Mouse (Mus musculus) C2C12 (cell line): ENCODE results near the gene Zbtb17. TPM values are rescaled to one million over a fixed set of nuclear protein-coding genes. Genes with fewer than 3 reads are reported as not detected.

Experiments used
- H3K27me3 ChIP-seq: one replicate; pipeline ENCODE4 v1.6.1; 2011; ENCODE audit not compliant: control insufficient read depth, insufficient read depth, insufficient read length
- H3K36me3 ChIP-seq: one replicate; pipeline ENCODE4 v1.6.1; 2011; ENCODE audit not compliant: control insufficient read depth, insufficient read depth
- H3K4me3 ChIP-seq: one replicate; pipeline ENCODE4 v1.5.1; 2011; ENCODE audit warnings: mild to moderate bottlenecking, control low read depth; ENCODE audit not compliant: poor library complexity, insufficient read depth, severe bottlenecking
- H3K79me2 ChIP-seq: one replicate; pipeline ENCODE4 v1.6.1; 2011; ENCODE audit not compliant: control insufficient read depth, insufficient read depth
- H3K79me3 ChIP-seq: one replicate; pipeline ENCODE4 v1.6.1; 2011; ENCODE audit warnings: low read depth, control low read depth
- H3ac ChIP-seq: one replicate; pipeline ENCODE3; 2011; ENCODE audit warnings: low read depth; ENCODE audit not compliant: control insufficient read depth, insufficient read length
- CEBPB ChIP-seq: IDR thresholded peaks from one replicate; pipeline ENCODE4 v1.6.1; 2011; ENCODE audit warnings: low read depth, mild to moderate bottlenecking, control low read depth, moderate library complexity
- CTCF ChIP-seq: IDR thresholded peaks from one replicate; pipeline ENCODE4 v1.5.1; 2011; ENCODE audit not compliant: control insufficient read depth, insufficient read depth, insufficient read length
- FOSL1 ChIP-seq: IDR thresholded peaks from one replicate; pipeline ENCODE4 v1.8.0; 2011; ENCODE audit warnings: mild to moderate bottlenecking, low read length; ENCODE audit not compliant: poor library complexity, insufficient read depth, severe bottlenecking
- MAX ChIP-seq: IDR thresholded peaks from one replicate; pipeline ENCODE4 v1.6.1; 2011; ENCODE audit warnings: mild to moderate bottlenecking, control low read depth
- MYOD1 ChIP-seq: IDR thresholded peaks from one replicate; pipeline ENCODE4 v1.6.1; 2011; ENCODE audit warnings: low read depth; ENCODE audit not compliant: control insufficient read depth, insufficient read length
- MYOG ChIP-seq: IDR thresholded peaks from one replicate; pipeline ENCODE4 v1.6.1; 2011; ENCODE audit not compliant: control insufficient read depth, insufficient read length; ENCODE audit errors: extremely low read depth
- USF1 ChIP-seq: IDR thresholded peaks from one replicate; pipeline ENCODE4 v1.6.1; 2011; ENCODE audit warnings: low read depth, mild to moderate bottlenecking, control low read depth, moderate library complexity
- long read RNA-seq, 2 experiments: library from polyadenylated mRNA; unstranded; transcript quantifications; one replicate each; pipeline ENCODE4 v2.0.0; 2019 to 2020
- polyA plus RNA-seq: library from polyadenylated mRNA; unstranded; fragments of >200 nt; fragmentation: generic; extraction: Trizol; gene quantifications from one replicate; pipeline ENCODE4 v1.2.1, GENCODE M21; 2012; ENCODE audit warnings: missing spikeins

Zbtb17 gene
- 30.3 TPM for polyA plus RNA-seq
- long read RNA-seq, experiment 1, transcript Zbtb17-201 (16 exons, 2,722 nt): major isoform, 6 of 12 reads
- long read RNA-seq, experiment 1, partial matches to known transcripts: 2 of 12 reads
- long read RNA-seq, experiment 1, other reads (novel, unspliced or antisense): 4 of 12 reads
- long read RNA-seq, experiment 2, transcript Zbtb17-201 (16 exons, 2,722 nt): major isoform, 55 of 89 reads
- long read RNA-seq, experiment 2, partial matches to known transcripts: 8 of 89 reads
- long read RNA-seq, experiment 2, other reads (novel, unspliced or antisense): 24 of 89 reads

- peak within 1 kb of the TSS; percentile 90 for H3ac ChIP-seq
- H3K27me3 ChIP-seq: no peaks in the 10 kb centered on the region
- H3K79me2 ChIP-seq: peaks cover 50% of the 10 kb centered on the region
- peak within 1 kb of the TSS; percentile 80 for H3K4me3 ChIP-seq
- peaks cover 23% of the 10 kb centered on the region for H3K79me3 ChIP-seq
- H3K36me3 ChIP-seq: peaks cover 34% of the 10 kb centered on the region
- TF ChIP-seq USF1: no peak
- TF ChIP-seq CTCF: no peak
- TF ChIP-seq MYOD1: no peak
- TF ChIP-seq MAX: no peak
- no peak for TF ChIP-seq CEBPB
- TF ChIP-seq MYOG: no peak
- TF ChIP-seq FOSL1: no peak
Measured at GRCm38 (mm10) chr4:141444451-141445327, at the start of gene Zbtb17. Gene Zbtb17 (plus strand): TSS chr4:141444654.

- no peak for TF ChIP-seq MAX
- TF ChIP-seq USF1: no peak
- TF ChIP-seq MYOD1: no peak
- no peak for TF ChIP-seq CEBPB
- no peak for TF ChIP-seq FOSL1
- no peak for TF ChIP-seq MYOG
- no peak for TF ChIP-seq CTCF
- Histone ChIP-seq H3ac (no peak overlapping the region), H3K27me3 (peaks cover 18% of the 10 kb centered on the region), H3K36me3 (no peaks in the 10 kb centered on the region), H3K79me3 (no peaks in the 10 kb centered on the region), H3K4me3 (no peak overlapping the region), H3K79me2 (no peaks in the 10 kb centered on the region)
Measured at GRCm38 (mm10) chr4:141394751-141395150, 49.7 kb upstream of the Zbtb17 start.

GRCm38 (mm10) chr4:141397861-141398260 lies 46.6 kb upstream of the Zbtb17 start:
- Histone ChIP-seq H3K27me3 (peaks cover 18% of the 10 kb centered on the region), H3K79me2 (no peaks in the 10 kb centered on the region), H3ac (no peak overlapping the region), H3K36me3 (no peaks in the 10 kb centered on the region), H3K79me3 (no peaks in the 10 kb centered on the region), H3K4me3 (no peak overlapping the region)
- TF ChIP-seq FOSL1 (no peak), CTCF (no peak), USF1 (no peak), CEBPB (no peak), MAX (no peak), MYOG (no peak), MYOD1 (no peak)

- no peaks in the 10 kb centered on the region for H3K79me2 ChIP-seq
- H3K79me3 ChIP-seq: no peaks in the 10 kb centered on the region
- H3K36me3 ChIP-seq: no peaks in the 10 kb centered on the region
- no peak within 1 kb of the TSS for H3ac ChIP-seq
- no peak within 1 kb of the TSS for H3K4me3 ChIP-seq
- TF ChIP-seq CTCF (no peak), CEBPB (no peak), FOSL1 (no peak), MAX (no peak), MYOD1 (no peak), MYOG (no peak), USF1 (no peak)
- peaks cover 18% of the 10 kb centered on the region for H3K27me3 ChIP-seq
Measured at GRCm38 (mm10) chr4:141398545-141398944, 45.9 kb upstream of the Zbtb17 start, which contains the start of gene Clcnka. Gene Clcnka (minus strand): TSS chr4:141398724.

- Histone ChIP-seq H3ac (no peak overlapping the region), H3K4me3 (no peak overlapping the region), H3K27me3 (peaks cover 18% of the 10 kb centered on the region), H3K36me3 (no peaks in the 10 kb centered on the region), H3K79me2 (no peaks in the 10 kb centered on the region), H3K79me3 (no peaks in the 10 kb centered on the region)
- TF ChIP-seq CEBPB (no peak), MYOG (no peak), MAX (no peak), MYOD1 (no peak), CTCF (no peak), USF1 (no peak), FOSL1 (no peak)
Measured at GRCm38 (mm10) chr4:141400171-141400570, 44.3 kb upstream of the Zbtb17 start.
